Mouse (Mus musculus): ENCODE measurements at regions not wholly inside any gene's neighbourhood (a gene's known extent, or its start where the extent isn't known, plus 50 kb on each side); places are given as distances from the start of the nearest gene placed in this dataset.

DNA sequence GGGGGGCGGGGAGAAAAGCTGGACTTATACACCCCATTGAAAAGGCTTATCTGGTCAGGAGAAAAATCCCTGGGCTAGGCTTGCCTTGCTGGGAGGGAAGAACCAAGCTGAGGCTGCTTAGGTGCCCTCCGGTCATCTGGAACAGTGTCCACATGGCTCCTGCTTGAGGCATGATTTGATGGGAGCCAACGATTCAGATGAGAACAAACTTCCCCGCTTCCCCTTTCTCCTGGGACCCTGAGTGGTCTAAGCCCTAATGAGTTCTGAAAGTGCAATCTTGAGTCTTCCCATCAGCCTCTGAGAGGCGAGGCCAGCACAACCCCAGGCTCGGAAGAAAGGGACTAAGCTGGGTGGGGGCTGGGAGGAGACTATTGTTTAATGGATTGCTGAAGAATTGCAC, 94.5 kb upstream of the Galnt15 start:
- ChIA-PET CTCF (interaction anchor here in 2 of 4 experiments (0.5 to 1.0 kb wide), 14 partner anchors 8 to 1805 kb away, joined by 3 to 11 read pairs (median 4); no protein-coding TSS in a partner anchor), POLR2A (interaction anchor here in 3 of 4 experiments (0.6 to 2.5 kb wide), 28 partner anchors 8 to 409 kb away, joined by 3 to 37 read pairs (median 4); partner anchors contain the start of gene Ankrd28 (in 1 of the 3))

DNA sequence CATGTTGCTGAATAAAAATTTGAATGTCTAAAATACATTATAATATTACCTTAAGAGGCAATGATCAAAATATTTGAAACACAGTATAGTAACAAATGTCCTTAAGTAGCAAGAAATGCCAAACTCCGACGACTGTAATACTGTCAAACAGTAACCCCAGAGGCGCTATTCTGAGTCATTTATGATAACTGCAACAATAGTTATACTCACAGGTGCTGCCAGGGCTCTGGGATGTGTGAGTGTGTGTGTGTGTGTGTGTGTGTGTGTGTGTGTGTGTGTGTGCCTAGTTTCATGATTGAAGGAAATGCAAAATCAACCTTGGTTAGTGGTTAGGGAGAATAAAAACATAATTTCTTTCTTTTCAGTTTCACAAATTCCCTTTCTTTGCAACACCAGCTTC, 94.0 kb upstream of the Galnt15 start:
- ChIA-PET CTCF (interaction anchor here in 1 of 4 experiments (0.5 kb wide), 1 partner anchor 1806 kb away, joined by 3 read pairs; no protein-coding TSS in a partner anchor), POLR2A (interaction anchor here in 3 of 4 experiments (0.6 to 2.5 kb wide), 13 partner anchors 7 to 348 kb away, joined by 3 to 37 read pairs (median 7); no protein-coding TSS in a partner anchor)

DNA sequence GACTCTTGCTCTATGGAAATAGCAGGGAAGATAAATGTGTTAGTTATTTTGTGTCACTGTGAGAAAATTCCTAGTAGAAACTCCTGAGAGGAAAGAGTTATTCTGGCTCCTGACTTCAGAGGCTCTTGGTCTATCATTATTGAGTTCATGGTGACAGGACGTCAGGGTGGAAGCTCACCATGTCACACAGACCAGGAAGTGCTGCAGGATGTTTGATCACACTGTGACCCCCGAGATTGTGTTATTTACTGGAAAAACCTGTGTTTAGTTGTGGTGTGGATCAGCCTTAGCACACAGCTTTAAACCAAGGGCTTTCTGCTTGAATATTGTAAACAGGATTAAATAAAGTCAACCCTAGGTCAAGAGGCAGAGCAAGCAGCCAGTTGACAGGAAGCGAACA, 93.4 kb upstream of the Galnt15 start:
- POLR2A ChIA-PET, result interaction anchor here in 3 of 4 experiments (0.6 to 2.3 kb wide), 3 partner anchors 8 to 17 kb away, joined by 4 to 13 read pairs (median 6); no protein-coding TSS in a partner anchor
- CTCF ChIA-PET, result interaction anchor here in 1 of 4 experiments (0.7 kb wide), 1 partner anchor 271 kb away, joined by 3 read pairs; no protein-coding TSS in a partner anchor

DNA sequence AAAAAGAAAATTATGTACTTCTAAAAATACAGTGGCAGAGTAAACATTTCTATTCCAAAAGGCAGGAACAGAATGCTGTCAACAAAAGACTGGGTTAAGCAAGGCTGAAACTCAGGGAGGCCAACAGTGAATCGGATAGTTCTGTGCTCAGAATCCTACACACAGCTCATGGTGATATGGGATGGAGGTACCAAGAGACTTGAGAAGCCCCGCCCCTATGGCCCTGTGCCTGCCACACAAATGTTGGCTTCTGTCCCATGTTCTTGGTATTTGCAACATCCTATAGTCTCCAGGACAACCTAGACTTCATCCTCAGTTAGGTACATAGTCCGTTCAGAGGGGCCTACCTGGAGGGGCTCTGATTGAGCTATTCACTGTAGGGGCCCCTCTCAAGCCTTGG, 92.2 kb upstream of the Galnt15 start:
- CTCF ChIA-PET, result interaction anchor here in 2 of 4 experiments (0.6 kb wide), 2 partner anchors 77 to 135 kb away, joined by 3 to 6 read pairs; no protein-coding TSS in a partner anchor

GRCm38 (mm10) chr14:31940900-31941299, 87.9 kb upstream of the Galnt15 start:
- ChIA-PET CTCF (no interaction called here), POLR2A (interaction anchor here in 2 of 4 experiments (0.6 to 2.0 kb wide), 4 partner anchors 11 to 374 kb away, joined by 3 to 11 read pairs (median 4); no protein-coding TSS in a partner anchor)

More for the DNA sequence above, 92.2 kb upstream of the Galnt15 start:
- POLR2A ChIA-PET, result interaction anchor here in 3 of 4 experiments (0.5 to 1.8 kb wide), 4 partner anchors 18 to 106 kb away, joined by 3 to 9 read pairs (median 4); partner anchors contain the start of gene Ankrd28 (in 1 of the 3)

GRCm38 (mm10) chr14:31942266-31942960, 86.4 kb upstream of the Galnt15 start:
- CTCF ChIA-PET, result interaction anchor here (0.6 to 1.8 kb wide), 17 partner anchors 8 to 286 kb away, joined by 3 to 11 read pairs (median 4); no protein-coding TSS in a partner anchor
- POLR2A ChIA-PET, result interaction anchor here in 3 of 4 experiments (0.5 to 3.0 kb wide), 23 partner anchors 8 to 287 kb away, joined by 3 to 14 read pairs (median 3); partner anchors contain the start of genes Ankrd28 (in 2 of the 3), Dph3 (in 1 of the 3), Galnt15 (in 1 of the 3) and Oxnad1 (in 1 of the 3)

DNA sequence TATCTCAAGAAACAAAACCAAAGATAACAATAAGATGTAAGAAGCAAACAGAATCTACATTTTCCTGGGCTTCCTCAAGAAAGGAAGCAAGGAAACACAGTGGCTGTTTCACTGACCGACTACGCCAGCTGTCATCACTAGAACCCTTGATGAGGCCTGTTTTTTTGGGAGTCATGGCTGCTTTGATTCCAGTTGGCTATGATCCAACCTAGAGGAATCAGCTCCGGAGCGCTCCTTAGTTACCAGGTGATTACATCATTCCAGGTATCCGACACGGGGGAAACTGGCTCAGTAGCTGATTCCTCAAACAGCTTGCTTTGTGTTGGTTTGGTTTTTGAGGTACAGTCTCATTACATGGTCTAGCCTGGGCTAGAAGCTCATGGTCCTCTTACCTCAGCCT, 84.1 kb upstream of the Galnt15 start:
- ChIA-PET CTCF (no interaction called here), POLR2A (interaction anchor here in 3 of 4 experiments (0.6 to 3.0 kb wide), 6 partner anchors 10 to 304 kb away, joined by 3 to 13 read pairs (median 4); partner anchors contain the start of genes Btd (in 1 of the 3), Gm49387 (in 1 of the 3) and Hacl1 (in 1 of the 3))

DNA sequence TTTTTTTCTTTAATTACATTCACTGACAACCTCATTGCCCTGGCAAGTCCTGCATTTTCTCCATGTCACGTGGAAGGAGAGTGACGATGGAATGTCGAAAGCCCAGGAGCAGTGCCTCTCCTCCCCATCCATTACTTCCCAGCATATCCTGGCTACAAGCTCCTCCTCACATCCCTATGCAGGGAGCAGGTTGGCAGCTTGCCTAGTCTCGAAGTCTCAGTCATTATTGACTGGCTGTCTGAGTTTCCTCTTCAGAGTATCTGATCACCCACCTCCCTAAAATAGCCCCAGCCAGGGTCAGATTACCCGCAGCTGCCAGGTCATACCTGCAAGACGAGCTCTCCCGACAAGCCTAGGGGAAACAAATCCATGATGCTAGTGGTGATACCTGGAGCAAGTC, 83.7 kb upstream of the Galnt15 start:
- POLR2A ChIA-PET, result interaction anchor here in 3 of 4 experiments (0.6 to 3.0 kb wide), 6 partner anchors 11 to 304 kb away, joined by 3 to 13 read pairs (median 4); partner anchors contain the start of genes Btd (in 1 of the 3), Gm49387 (in 1 of the 3) and Hacl1 (in 1 of the 3)

GRCm38 (mm10) chr14:31946032-31946431, 82.8 kb upstream of the Galnt15 start:
- ChIA-PET CTCF (interaction anchor here in 1 of 4 experiments (0.6 kb wide), 1 partner anchor 694 kb away, joined by 3 read pairs; no protein-coding TSS in a partner anchor), POLR2A (no interaction called here)

More for the DNA sequence above, 83.7 kb upstream of the Galnt15 start:
- CTCF ChIA-PET, result no interaction called here

GRCm38 (mm10) chr14:31947246-31947645, 81.5 kb upstream of the Galnt15 start:
- ChIA-PET CTCF (interaction anchor here in 1 of 4 experiments (0.5 kb wide), 1 partner anchor 475 kb away, joined by 3 read pairs; no protein-coding TSS in a partner anchor), POLR2A (interaction anchor here in 3 of 4 experiments (0.5 to 1.0 kb wide), 6 partner anchors 17 to 254 kb away, joined by 3 to 4 read pairs (median 3); partner anchors contain the start of genes Dph3 (in 1 of the 3) and Oxnad1 (in 1 of the 3))

GRCm38 (mm10) chr14:31951894-31952293, 76.9 kb upstream of the Galnt15 start:
- CTCF ChIA-PET, result interaction anchor here in 1 of 4 experiments (0.7 kb wide), 1 partner anchor 559 kb away, joined by 3 read pairs; no protein-coding TSS in a partner anchor
- POLR2A ChIA-PET, result no interaction called here

GRCm38 (mm10) chr14:31953783-31954182, 75.0 kb upstream of the Galnt15 start:
- POLR2A ChIA-PET, result interaction anchor here in 1 of 4 experiments (0.6 kb wide), 1 partner anchor 24 kb away, joined by 4 read pairs; no protein-coding TSS in a partner anchor

DNA sequence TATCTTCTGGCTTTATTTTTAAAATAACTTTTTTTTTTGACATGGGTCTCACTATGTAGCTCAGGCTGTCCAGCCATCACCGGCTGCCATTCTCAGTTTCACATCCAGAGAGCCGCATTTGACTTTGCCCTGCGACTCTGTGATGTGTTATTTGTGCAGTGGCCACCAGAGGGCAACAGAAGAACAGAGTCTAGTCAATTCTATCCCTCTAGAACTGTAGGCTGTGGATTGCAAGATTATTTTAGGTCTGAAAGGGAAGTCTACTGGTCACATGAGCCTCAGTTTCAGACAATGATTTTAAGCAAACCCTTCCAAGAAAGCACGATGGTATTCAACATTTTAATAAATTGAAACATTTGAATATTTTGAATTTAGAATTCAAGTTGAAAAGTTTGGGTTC, 73.8 kb upstream of the Galnt15 start:
- ChIA-PET POLR2A (interaction anchor here in 2 of 4 experiments (0.6 to 1.2 kb wide), 3 partner anchors 55 to 293 kb away, joined by 3 read pairs; no protein-coding TSS in a partner anchor), CTCF (interaction anchor here (0.5 to 4.3 kb wide), 16 partner anchors 8 to 348 kb away, joined by 3 to 19 read pairs (median 4); no protein-coding TSS in a partner anchor)

More at GRCm38 (mm10) chr14:31953783-31954182, 75.0 kb upstream of the Galnt15 start:
- CTCF ChIA-PET, result interaction anchor here (0.7 to 4.3 kb wide), 8 partner anchors 11 to 1282 kb away, joined by 3 to 20 read pairs (median 4); no protein-coding TSS in a partner anchor

GRCm38 (mm10) chr14:31957211-31957638, 71.6 kb upstream of the Galnt15 start:
- ChIA-PET CTCF (interaction anchor here in 3 of 4 experiments (1.0 to 4.3 kb wide), 6 partner anchors 15 to 507 kb away, joined by 3 to 19 read pairs (median 4); partner anchors contain the start of gene Slc18a3 (in 1 of the 3)), POLR2A (interaction anchor here in 2 of 4 experiments (0.7 to 1.5 kb wide), 2 partner anchors 9 to 70 kb away, joined by 3 to 5 read pairs; no protein-coding TSS in a partner anchor)

DNA sequence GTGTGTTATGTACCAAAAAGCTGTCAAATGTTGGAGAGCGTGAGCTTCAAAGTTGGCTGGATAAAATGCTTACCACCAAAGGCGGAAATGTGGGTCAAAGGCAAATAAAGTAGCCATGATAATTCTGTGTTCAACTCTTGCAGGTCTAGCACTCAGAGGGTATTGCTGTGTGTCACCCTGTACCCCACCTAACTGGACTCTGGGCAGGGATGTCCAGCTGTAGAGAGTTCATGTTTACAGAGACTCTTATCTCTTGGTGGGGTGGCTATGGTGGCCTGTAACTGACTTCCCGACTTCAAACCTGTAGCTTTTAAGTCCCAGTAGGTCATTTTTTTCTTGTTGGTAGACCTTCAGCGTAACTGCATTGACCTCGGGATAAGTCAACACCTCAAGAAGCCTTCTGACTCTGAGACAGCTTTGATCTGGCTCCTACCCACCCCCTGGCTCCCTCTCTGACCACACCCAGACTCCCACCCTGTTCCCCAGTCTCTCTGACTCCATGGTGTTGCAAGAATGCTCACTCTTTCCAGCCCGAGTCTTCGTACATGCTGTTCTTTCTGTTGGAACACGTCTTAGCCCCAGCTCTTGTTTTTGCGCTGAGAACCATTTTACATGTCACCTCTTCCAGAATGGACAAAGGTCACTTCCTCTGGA, 68.5 kb upstream of the Galnt15 start:
- POLR2A ChIA-PET, result interaction anchor here in 1 of 4 experiments (0.9 kb wide), 1 partner anchor 63 kb away, joined by 3 read pairs; no protein-coding TSS in a partner anchor
- CTCF ChIA-PET, result no interaction called here

- ChIA-PET POLR2A (interaction anchor here in 1 of 4 experiments (1.2 kb wide), 1 partner anchor 9 kb away, joined by 4 read pairs; no protein-coding TSS in a partner anchor), CTCF (no interaction called here)
Measured at GRCm38 (mm10) chr14:31961442-31961841, 67.3 kb upstream of the Galnt15 start.

DNA sequence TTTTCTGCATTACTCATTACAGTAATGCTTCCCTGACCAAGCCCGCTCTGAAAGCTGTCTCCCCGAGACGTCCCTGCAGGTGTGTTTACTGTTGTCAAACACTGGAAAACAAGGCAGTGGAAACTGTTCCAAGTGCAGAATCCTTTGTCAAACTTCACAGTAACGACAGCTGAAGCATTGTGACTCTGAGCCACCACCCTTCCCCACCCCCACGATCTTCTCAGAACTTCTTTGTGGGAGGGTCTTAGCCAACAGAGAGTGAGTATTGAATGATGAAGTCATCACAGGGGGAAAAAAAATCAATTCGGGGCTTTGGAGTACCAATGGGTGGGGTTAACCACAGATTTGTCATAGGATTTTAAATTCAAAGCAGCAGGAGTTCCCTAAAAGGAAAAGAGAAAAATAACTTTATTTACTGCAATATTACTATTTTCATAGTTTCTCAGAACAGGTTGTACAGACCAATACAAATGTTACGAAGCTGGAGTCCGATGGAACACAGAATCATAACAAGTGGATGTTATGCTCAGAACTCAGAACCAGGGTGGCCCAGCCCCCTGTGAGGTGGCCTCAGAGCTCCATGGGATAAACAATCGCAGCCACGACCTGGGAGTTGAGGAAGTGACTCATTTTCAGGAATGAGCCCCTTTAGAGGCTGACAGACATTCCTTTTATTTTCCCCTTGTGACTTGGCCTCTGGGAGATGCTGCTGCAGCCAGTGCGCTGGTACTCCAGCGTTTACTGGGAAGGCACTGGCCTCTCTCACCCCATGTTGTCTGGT, 65.5 kb upstream of the Galnt15 start:
- ChIA-PET CTCF (interaction anchor here in 1 of 4 experiments (0.6 kb wide), 1 partner anchor 8 kb away, joined by 3 read pairs; no protein-coding TSS in a partner anchor), POLR2A (no interaction called here)

Data from embryonic stem cell, embryonic (primary cell).